Mouse (Mus musculus) spleen, adult 2 months (tissue): ENCODE data around the gene Myh11. TPM values are rescaled to one million over a fixed set of nuclear protein-coding genes. Genes with fewer than 3 reads are reported as not detected.

ENCODE experiments used
- DNase-seq, 2 experiments: peaks; one replicate each; pipeline versions ENCODE4 v3.0.0 to v3.0.0-alpha.2; 2012 to 2021; ENCODE audit warnings: low spot score in 2 of 2, low read depth in 1 of 2
- H3K27ac ChIP-seq: fragments of 200-500 bp; 2 replicates; pipeline ENCODE4 v1.5.1; 2012; ENCODE audit warnings: low read length, inconsistent platforms; ENCODE audit not compliant: insufficient read depth
- H3K27me3 ChIP-seq: fragments of 200-500 bp; 2 replicates; pipeline ENCODE4 v1.6.1; 2012; ENCODE audit warnings: mild to moderate bottlenecking, moderate library complexity, low read length, inconsistent platforms; ENCODE audit not compliant: control insufficient read depth, insufficient read depth
- H3K36me3 ChIP-seq: fragments of 200-500 bp; 2 replicates; pipeline ENCODE4 v1.6.1; 2012; ENCODE audit warnings: mild to moderate bottlenecking, low read length, inconsistent platforms; ENCODE audit not compliant: control insufficient read depth, insufficient read depth
- H3K4me1 ChIP-seq: fragments of 200-500 bp; 2 replicates; pipeline ENCODE4 v1.6.1; 2011; ENCODE audit warnings: inconsistent platforms; ENCODE audit not compliant: control insufficient read depth, insufficient read depth, insufficient read length
- H3K4me3 ChIP-seq: fragments of 200-500 bp; 2 replicates; pipeline ENCODE4 v1.5.1; 2011; ENCODE audit warnings: mild to moderate bottlenecking, inconsistent platforms; ENCODE audit not compliant: insufficient read depth, insufficient read length; ENCODE audit errors: extremely low read depth
- CTCF ChIP-seq: fragments of 200-500 bp; IDR thresholded peaks from 2 replicates; pipeline ENCODE4 v1.5.1; 2011; ENCODE audit warnings: mild to moderate bottlenecking, inconsistent platforms; ENCODE audit not compliant: insufficient read depth, insufficient read length, insufficient replicate concordance; ENCODE audit errors: extremely low read depth
- POLR2A ChIP-seq: fragments of 200-500 bp; IDR thresholded peaks from 2 replicates; pipeline ENCODE4 v1.6.1; 2011; ENCODE audit warnings: low read depth, low read length, inconsistent platforms
- WGBS: fragments of 180-500 bp; shearing (Covaris S2); methylation state at CpG from one replicate; pipeline ENCODE4 v1.1.7; 2018; 5-methylcytosine and 5-hydroxymethylcytosine counted together
- polyA plus RNA-seq: library from polyadenylated mRNA; depleted of rRNA; stranded (reverse); fragments of >200 nt; gene quantifications from 2 replicates; pipeline ENCODE4 v1.2.3, GENCODE M21; 2012

The Myh11 gene
- polyA plus RNA-seq, 1 experiment = 5.7 TPM

DNA sequence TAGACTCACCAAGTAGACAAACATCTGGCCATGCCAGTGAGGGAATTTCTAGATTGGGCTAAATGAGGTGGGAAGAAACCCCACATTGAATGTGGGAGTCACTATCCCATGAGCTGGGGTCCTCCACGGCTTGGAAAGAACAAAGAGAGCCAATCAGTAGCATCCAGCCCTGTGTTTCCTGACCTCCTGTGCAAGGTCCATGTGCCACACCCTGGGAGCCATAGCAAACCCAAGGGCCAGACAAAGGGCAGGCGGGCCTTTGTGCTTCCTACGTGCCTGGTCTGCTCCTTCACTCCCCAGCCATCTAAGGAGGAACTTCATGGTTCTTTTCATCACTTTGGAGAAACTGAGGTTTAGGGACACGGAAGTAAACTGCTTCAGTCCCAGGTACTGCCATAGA is 38.3 kb downstream of the Myh11 start:
- Histone ChIP-seq H3K4me3 (no peak overlapping the region), H3K27me3 (no peaks in the 10 kb centered on the region), H3K27ac (no peak overlapping the region), H3K36me3 (no peaks in the 10 kb centered on the region), H3K4me1 (no peaks in the 10 kb centered on the region)
- TF ChIP-seq POLR2A (no peak), CTCF (no peak)
- no peak for DNase-seq
- WGBS = 88% methylated on average over 4 of the region's 4 CpGs

DNA sequence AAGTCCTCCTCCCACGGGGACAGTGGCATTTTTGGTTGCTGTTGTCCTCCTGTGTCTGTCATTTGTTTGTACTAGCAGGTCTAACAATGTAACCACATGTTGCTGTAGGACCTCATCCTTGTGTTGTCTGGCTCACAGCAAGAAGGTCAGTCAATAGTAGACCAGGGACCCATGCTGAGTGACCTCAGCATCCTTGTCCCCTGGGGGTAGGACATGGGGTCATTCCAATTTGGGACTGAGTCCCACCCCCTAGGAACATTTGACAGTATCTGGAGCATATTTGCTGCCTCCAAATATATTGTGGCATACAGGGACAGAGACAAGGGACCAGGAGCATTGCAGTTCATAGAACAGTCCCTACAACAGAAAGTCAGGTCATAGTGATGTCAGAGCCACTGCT is 41.3 kb downstream of the Myh11 start:
- H3K4me3 ChIP-seq = no peak overlapping the region
- 59% methylated on average over 1 of the region's 1 CpGs for WGBS
- H3K27me3 ChIP-seq = no peaks in the 10 kb centered on the region
- DNase-seq = no peak
- no peaks in the 10 kb centered on the region for H3K36me3 ChIP-seq
- H3K4me1 ChIP-seq = no peaks in the 10 kb centered on the region
- no peak for TF ChIP-seq CTCF
- no peak for TF ChIP-seq POLR2A
- H3K27ac ChIP-seq = no peak overlapping the region

DNA sequence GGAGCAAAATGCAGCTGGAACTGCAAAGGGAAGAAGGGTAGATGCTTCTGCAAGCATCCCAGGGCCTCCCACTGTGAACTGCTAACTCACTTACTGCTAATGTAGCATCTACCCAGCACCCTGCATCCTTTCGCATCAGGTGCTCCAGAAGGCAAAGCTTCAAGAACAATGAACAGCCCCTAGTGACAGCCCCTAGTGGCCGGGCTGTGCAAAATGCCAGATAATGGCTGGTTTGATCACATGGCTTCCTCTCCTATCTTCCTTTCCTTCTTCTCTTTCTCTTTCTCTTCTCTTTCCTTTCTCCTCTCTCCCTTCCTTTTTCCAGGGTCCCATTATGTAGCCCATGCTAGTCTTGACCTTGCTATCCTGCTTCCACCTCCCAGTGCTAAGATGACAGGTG is 48.6 kb downstream of the Myh11 start:
- Histone ChIP-seq H3K36me3 (no peaks in the 10 kb centered on the region), H3K4me1 (no peaks in the 10 kb centered on the region), H3K27ac (no peak overlapping the region), H3K27me3 (no peaks in the 10 kb centered on the region), H3K4me3 (no peak overlapping the region)
- DNase-seq = no peak
- TF ChIP-seq CTCF (no peak; the same call in 1 of the 2 replicates), POLR2A (no peak)
- 60% methylated on average over 2 of the region's 2 CpGs for WGBS

DNA sequence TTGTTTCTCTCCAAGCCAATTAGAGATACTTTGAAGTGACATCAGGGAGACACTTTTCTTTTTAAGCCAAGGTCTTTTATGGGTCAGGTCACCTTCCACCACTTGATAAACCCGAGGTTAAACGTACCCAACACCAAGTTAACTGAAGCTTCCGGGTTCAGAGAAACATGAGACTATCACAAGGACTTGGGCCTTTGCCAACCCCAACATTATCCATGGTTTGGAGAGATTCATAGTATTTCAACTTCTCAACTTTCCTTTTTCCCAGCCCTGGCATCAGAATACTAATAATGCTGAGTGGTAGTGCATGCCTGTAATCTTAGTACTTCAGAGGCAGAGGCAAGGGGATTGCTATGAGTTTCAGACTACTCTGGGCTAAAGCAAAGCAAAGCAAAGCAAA is 49.1 kb downstream of the Myh11 start:
- Histone ChIP-seq H3K27me3 (no peaks in the 10 kb centered on the region), H3K27ac (no peak overlapping the region), H3K4me1 (no peaks in the 10 kb centered on the region), H3K36me3 (no peaks in the 10 kb centered on the region), H3K4me3 (no peak overlapping the region)
- 84% methylated on average over 3 of the region's 3 CpGs for WGBS
- DNase-seq = no peak
- no peak for TF ChIP-seq POLR2A
- no peak for TF ChIP-seq CTCF

DNA sequence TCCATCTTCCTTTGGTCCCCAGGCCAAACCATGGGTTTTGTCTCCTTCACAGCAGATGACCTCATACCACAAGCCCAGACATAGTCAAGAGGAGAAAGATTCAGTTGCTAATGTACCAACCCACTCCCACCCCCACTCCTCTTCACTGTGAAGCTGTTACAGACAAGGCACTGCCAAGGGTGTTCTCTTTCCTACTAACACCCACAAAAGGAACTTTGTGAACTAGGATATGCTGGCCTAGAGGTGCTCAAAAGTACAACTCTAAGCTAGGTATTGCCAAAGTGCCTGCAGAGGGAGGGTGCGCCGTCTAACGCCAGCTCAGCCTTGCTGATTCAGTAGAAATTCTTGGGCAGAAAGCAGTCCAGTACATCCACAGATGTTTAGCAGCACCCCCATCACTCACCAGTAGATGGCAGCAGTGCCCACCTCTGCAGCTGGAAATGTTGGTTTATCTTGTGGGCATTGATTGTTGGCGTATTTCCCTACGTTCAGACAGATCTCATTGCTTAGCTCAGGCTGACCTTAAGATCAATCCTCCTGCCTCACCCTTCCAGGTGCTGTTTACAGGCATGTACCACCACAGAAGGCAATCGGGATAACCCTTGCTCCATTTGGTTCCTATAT is 54.0 kb downstream of the Myh11 start:
- Histone ChIP-seq H3K36me3 (no peaks in the 10 kb centered on the region), H3K27me3 (no peaks in the 10 kb centered on the region), H3K4me3 (no peak overlapping the region), H3K27ac (no peak overlapping the region), H3K4me1 (no peaks in the 10 kb centered on the region)
- WGBS = 21% methylated on average over 6 of the region's 6 CpGs
- TF ChIP-seq CTCF (peak; percentile 74; the same call in 1 of the 2 replicates), POLR2A (no peak)
- DNase-seq = peak in 1 of 2 experiments; percentile 47

DNA sequence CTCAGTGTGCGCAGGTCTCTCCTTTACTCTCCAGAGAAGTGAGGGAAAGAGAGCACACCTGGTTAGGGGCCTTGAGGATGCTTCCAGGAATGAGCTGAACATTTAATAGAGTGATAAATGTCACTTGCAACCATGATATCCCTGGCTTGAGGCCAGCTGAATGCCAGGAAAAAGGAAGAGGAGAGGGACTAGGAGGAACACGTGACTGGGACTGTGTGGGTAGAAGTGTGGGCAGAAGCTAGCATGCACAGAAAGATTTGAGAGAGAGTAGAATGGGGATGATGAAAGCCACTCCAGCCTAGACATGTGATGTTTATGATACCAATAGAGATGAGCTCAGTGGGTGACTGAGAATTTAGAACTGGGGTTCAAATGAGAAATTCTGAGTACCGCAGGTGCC is 76.0 kb downstream of the Myh11 start:
- no peak for TF ChIP-seq POLR2A
- TF ChIP-seq CTCF = no peak
- H3K27ac ChIP-seq = no peak overlapping the region
- H3K4me3 ChIP-seq = no peak overlapping the region
- 87% methylated on average over 3 of the region's 3 CpGs for WGBS
- no peaks in the 10 kb centered on the region for H3K4me1 ChIP-seq
- no peaks in the 10 kb centered on the region for H3K27me3 ChIP-seq
- no peaks in the 10 kb centered on the region for H3K36me3 ChIP-seq
- DNase-seq = no peak

DNA sequence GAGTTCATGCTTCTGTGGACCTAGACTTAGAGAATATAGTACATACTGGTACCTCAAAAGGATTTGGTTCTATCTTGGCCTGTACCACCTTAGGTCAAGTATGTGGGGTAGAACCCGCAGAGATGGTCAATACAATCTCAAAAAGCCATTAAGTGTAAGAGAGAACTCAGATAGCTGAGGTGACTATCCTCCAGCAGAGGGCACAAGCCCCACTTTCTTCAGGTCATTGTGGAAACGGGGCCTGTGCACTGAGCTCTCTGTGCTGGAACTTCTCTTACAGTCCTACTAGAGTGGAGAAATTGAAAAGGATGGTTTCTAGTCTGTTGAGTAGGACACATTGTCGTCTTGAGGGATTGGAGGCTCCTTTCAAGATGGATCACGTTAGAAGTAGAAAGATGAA is 92.4 kb downstream of the Myh11 start:
- no peaks in the 10 kb centered on the region for H3K4me1 ChIP-seq
- TF ChIP-seq CTCF = no peak
- TF ChIP-seq POLR2A = no peak
- no peaks in the 10 kb centered on the region for H3K36me3 ChIP-seq
- H3K27ac ChIP-seq = no peak overlapping the region
- WGBS = 77% methylated on average over 4 of the region's 4 CpGs
- no peak overlapping the region for H3K4me3 ChIP-seq
- no peaks in the 10 kb centered on the region for H3K27me3 ChIP-seq
- no peak for DNase-seq
